ENCODE assay signal across 8 mouse cellular contexts in the genomic region with DNA sequence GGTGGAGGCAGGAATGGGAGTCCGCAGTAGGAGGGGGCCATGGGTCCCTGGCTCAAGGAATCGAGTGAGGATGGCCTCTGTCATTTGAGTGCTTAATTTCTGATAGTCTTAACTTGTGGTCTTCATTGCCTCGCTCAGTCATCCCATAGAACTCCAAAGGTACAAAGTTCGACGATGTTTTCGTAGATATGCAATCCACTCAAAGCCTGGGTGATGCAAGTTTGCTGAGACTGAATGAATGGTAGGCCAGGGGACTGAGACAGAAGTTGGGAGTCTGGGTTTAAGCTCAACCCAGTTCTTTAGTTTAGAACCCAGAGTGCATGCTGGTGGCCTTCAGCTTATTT. TPM values are rescaled to one million over a fixed set of nuclear protein-coding genes. Genes with fewer than 3 reads are reported as not detected.
DNase-seq lines count a peak whose midpoint lies in the region; ATAC-seq lines count a peak whose summit lies in the region.

Gene Ddx28 (minus strand): TSS at position 240 of the 344 bp plus-strand sequence.

- peak within 1 kb of the TSS; percentile 99 for H3K4me2 ChIP-seq in neural tube, embryonic 11.5 days (ENCODE audit: low read depth)
- peak within 1 kb of the TSS; percentile 99 for H3K4me2 ChIP-seq in liver, embryonic 12.5 days

- no peaks in the 10 kb centered on the region for H3K27me3 ChIP-seq in neural tube, embryonic 11.5 days (ENCODE audit: control insufficient read depth, insufficient read depth, low read length)
- no peaks in the 10 kb centered on the region for H3K27me3 ChIP-seq in liver, embryonic 12.5 days (replicated peaks)

- H3K4me1 ChIP-seq in neural tube, embryonic 11.5 days (ENCODE audit: control insufficient read depth, insufficient read depth, low read length) = peaks cover 6% of the 10 kb centered on the region; the same call in 1 of the 2 replicates
- peaks cover 55% of the 10 kb centered on the region for H3K4me1 ChIP-seq in liver, embryonic 12.5 days

- peak within 1 kb of the TSS; percentile 92 for H3K4me3 ChIP-seq in neural tube, embryonic 11.5 days (ENCODE audit: low read depth, low read length)
- peak within 1 kb of the TSS; percentile 91 for H3K4me3 ChIP-seq in liver, embryonic 12.5 days

- no peaks in the 10 kb centered on the region for H3K9me3 ChIP-seq in neural tube, embryonic 11.5 days (ENCODE audit: control insufficient read depth, low read length)
- no peaks in the 10 kb centered on the region for H3K9me3 ChIP-seq in liver, embryonic 12.5 days (replicated peaks)

- DNase-seq in adrenal gland, adult 18-20 months (ENCODE audit: low spot score in 2 of 2) = no peak
- DNase-seq in adrenal gland, adult (ENCODE audit: inconsistent age in 2 of 2, low spot score in 1 of 2) = no peak
- no peak for DNase-seq in neural tube, embryonic 11.5 days (ENCODE audit: low spot score)
- no peak for DNase-seq in neural tube, embryonic 10.5 days (ENCODE audit: extremely low spot score, low spot score)
- no peak for DNase-seq in cerebellum, adult 9-11 months
- no peak for DNase-seq in cerebellum, postnatal 25 days

- ATAC-seq in neural tube, embryonic 11.5 days (ENCODE audit: insufficient read depth, low FRiP score, low TSS enrichment) = no peak
- peak; percentile 7; a peak in 1 of 4 replicates for ATAC-seq in hematopoietic stem cell, adult 5-6 weeks (replicated peaks in 1 of 2; ENCODE audit: insufficient read depth in 1 of 2, low FRiP score in 2 of 2, low TSS enrichment in 1 of 2, low read depth in 1 of 2, poor library complexity in 2 of 2, severe bottlenecking in 2 of 2)
- ATAC-seq in liver, embryonic 12.5 days = peak; percentile 44

- peak within 1 kb of the TSS; percentile 90 for H3K9ac ChIP-seq in neural tube, embryonic 11.5 days (ENCODE audit: low read length)
- H3K9ac ChIP-seq in liver, embryonic 12.5 days = peak within 1 kb of the TSS; percentile 89

- 0 out of 2 replicates have a peak within 1 kb of the TSS, but pooled peaks have one; percentile 34 for H3K27ac ChIP-seq in neural tube, embryonic 11.5 days (ENCODE audit: low read depth, low read length)
- H3K27ac ChIP-seq in liver, embryonic 12.5 days = peak within 1 kb of the TSS; percentile 86

- WGBS in neural tube, embryonic 11.5 days = 1% methylated on average over 6 of the region's 6 CpGs
- WGBS in liver, embryonic 12.5 days (ENCODE audit: insufficient replicate concordance) = under 1% methylated on average over 6 of the region's 6 CpGs

- H3K36me3 ChIP-seq in neural tube, embryonic 11.5 days (ENCODE audit: control insufficient read depth, insufficient read depth, low read length) = no peaks in the 10 kb centered on the region
- H3K36me3 ChIP-seq in liver, embryonic 12.5 days = peaks cover 18% of the 10 kb centered on the region

RNA-seq across cellular contexts. Expression of gene Ddx28, which starts in this region (rescaled TPM):
- 10 to 100 TPM; 16.4 to 16.9 TPM for total RNA-seq in adrenal gland, adult 18-20 months (2021)
- polyA plus RNA-seq in neural tube, embryonic 11.5 days (2014; fragmentation: Nextera tagmentation; extraction: Ambion mirVana) = 21.2 and 24.4 TPM in 2 replicates
- total RNA-seq in hematopoietic stem cell, adult 5-6 weeks (2017) = 10.1 and 12.8 TPM in 2 replicates
- 14.7 TPM in 2 replicates for polyA plus RNA-seq in liver, embryonic 12.5 days (2016; fragmentation: Nextera tagmentation; extraction: Ambion mirVana)
